Mouse (Mus musculus): ENCODE data around the gene Lca5. TPM values are rescaled to one million over a fixed set of nuclear protein-coding genes. Genes with fewer than 3 reads are reported as not detected.

Gene Lca5
- polyA plus RNA-seq, 1 experiment from 2014 or later = 13.9 TPM

GRCm38 (mm10) chr9:83434489-83434888 is 6.4 kb downstream of the Lca5 start:
- WGBS = 68% methylated on average over 4 of the region's 4 CpGs
- no peak overlapping the region for H3K4me3 ChIP-seq
- no peaks in the 10 kb centered on the region for H3K36me3 ChIP-seq
- H3K27me3 ChIP-seq = no peaks in the 10 kb centered on the region
- ATAC-seq (ENCODE audit: low FRiP score, low read depth) = peak; percentile 24; the same call in 1 of the 2 replicates
- peak overlapping the region; percentile 18; the same call in 1 of the 2 replicates for H3K27ac ChIP-seq (replicated peaks)
- H3K9ac ChIP-seq = no peak overlapping the region
- H3K4me2 ChIP-seq = no peak overlapping the region
- peaks cover 12% of the 10 kb centered on the region; the same call in 1 of the 2 replicates for H3K4me1 ChIP-seq (replicated peaks)
- H3K9me3 ChIP-seq = no peaks in the 10 kb centered on the region

- no peaks in the 10 kb centered on the region for H3K9me3 ChIP-seq
- ATAC-seq (ENCODE audit: low FRiP score, low read depth) = no peak
- no peak overlapping the region for H3K4me2 ChIP-seq
- 0 out of 2 replicates have a peak, but pooled peaks cover 12% of the 10 kb centered on the region for H3K4me1 ChIP-seq (replicated peaks)
- no peak overlapping the region for H3K27ac ChIP-seq (replicated peaks)
- H3K4me3 ChIP-seq = no peak overlapping the region
- H3K27me3 ChIP-seq = no peaks in the 10 kb centered on the region
- 60% methylated on average over 7 of the region's 7 CpGs for WGBS
- no peak overlapping the region for H3K9ac ChIP-seq
- H3K36me3 ChIP-seq = no peaks in the 10 kb centered on the region
Observed at GRCm38 (mm10) chr9:83433661-83434060, 7.3 kb downstream of the Lca5 start.

GRCm38 (mm10) chr9:83427926-83428325 is 13.0 kb downstream of the Lca5 start:
- no peak overlapping the region for H3K9ac ChIP-seq
- H3K27me3 ChIP-seq = no peaks in the 10 kb centered on the region
- no peaks in the 10 kb centered on the region for H3K4me1 ChIP-seq (replicated peaks)
- WGBS = 85% methylated on average over 4 of the region's 4 CpGs
- no peak for ATAC-seq (ENCODE audit: low FRiP score, low read depth)
- no peak overlapping the region for H3K4me2 ChIP-seq
- H3K4me3 ChIP-seq = no peak overlapping the region
- no peak overlapping the region for H3K27ac ChIP-seq (replicated peaks)
- no peaks in the 10 kb centered on the region for H3K9me3 ChIP-seq
- H3K36me3 ChIP-seq = peaks cover 16% of the 10 kb centered on the region

DNA sequence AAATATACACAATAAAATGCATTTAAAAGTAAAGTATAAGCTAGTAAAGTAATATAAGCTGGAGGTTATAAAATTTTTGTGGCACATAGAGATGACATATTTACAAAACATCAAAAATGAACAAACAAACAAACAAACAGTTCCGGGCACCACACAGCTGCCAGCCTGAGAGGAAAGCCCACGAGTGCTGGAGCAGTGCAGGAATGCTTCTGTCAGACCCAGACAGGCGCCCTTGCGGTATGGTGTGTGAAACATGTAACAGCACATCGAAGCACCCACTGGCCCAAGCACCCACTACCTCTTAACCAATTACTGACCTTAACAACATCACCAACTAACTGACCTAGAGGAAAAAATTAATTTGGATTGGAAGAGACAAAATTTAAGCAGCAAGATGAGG is 22.0 kb downstream of the Lca5 start:
- no peak overlapping the region for H3K4me2 ChIP-seq
- H3K36me3 ChIP-seq = peaks cover 28% of the 10 kb centered on the region
- H3K27ac ChIP-seq (replicated peaks) = no peak overlapping the region
- H3K4me3 ChIP-seq = no peak overlapping the region
- ATAC-seq (ENCODE audit: low FRiP score, low read depth) = no peak
- no peaks in the 10 kb centered on the region for H3K4me1 ChIP-seq (replicated peaks)
- WGBS = 90% methylated on average over 5 of the region's 5 CpGs
- no peak overlapping the region for H3K9ac ChIP-seq
- no peaks in the 10 kb centered on the region; the same call in 1 of the 2 replicates for H3K9me3 ChIP-seq
- H3K27me3 ChIP-seq = no peaks in the 10 kb centered on the region

GRCm38 (mm10) chr9:83413046-83413445 is 27.9 kb downstream of the Lca5 start:
- 82% methylated on average over 10 of the region's 10 CpGs for WGBS
- H3K9me3 ChIP-seq = no peaks in the 10 kb centered on the region; the same call in 1 of the 2 replicates

DNA sequence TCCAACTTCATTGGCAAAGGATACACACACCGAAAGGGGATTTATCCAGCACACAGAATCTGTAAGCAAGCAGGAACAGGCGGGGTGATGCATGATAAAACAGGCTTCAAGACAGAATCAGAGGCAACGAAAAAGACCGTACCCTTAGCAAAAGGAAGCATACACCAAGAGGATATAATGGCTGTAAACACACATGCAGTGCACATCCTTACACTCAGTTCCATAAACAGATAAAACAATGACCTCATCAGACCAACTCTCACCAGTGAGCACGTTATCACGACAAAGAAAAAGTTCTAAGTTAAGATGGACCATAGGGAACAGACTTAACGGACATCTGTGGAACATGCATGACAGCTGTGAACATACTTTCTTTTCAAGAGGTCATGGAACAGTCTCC is 35.8 kb downstream of the Lca5 start:
- no peaks in the 10 kb centered on the region for H3K27me3 ChIP-seq
- H3K4me2 ChIP-seq = no peak overlapping the region
- no peaks in the 10 kb centered on the region for H3K4me1 ChIP-seq (replicated peaks)
- H3K9ac ChIP-seq = no peak overlapping the region
- 79% methylated on average over 7 of the region's 7 CpGs for WGBS
- H3K4me3 ChIP-seq = no peak overlapping the region
- no peak overlapping the region for H3K27ac ChIP-seq (replicated peaks)
- ATAC-seq (ENCODE audit: low FRiP score, low read depth) = no peak
- H3K9me3 ChIP-seq = no peaks in the 10 kb centered on the region
- 0 out of 2 replicates have a peak, but pooled peaks cover 6% of the 10 kb centered on the region for H3K36me3 ChIP-seq

More at GRCm38 (mm10) chr9:83413046-83413445, 27.9 kb downstream of the Lca5 start:
- H3K4me3 ChIP-seq = no peak overlapping the region
- H3K9ac ChIP-seq = no peak overlapping the region
- peaks cover 20% of the 10 kb centered on the region for H3K36me3 ChIP-seq
- H3K4me2 ChIP-seq = no peak overlapping the region
- no peak overlapping the region for H3K27ac ChIP-seq (replicated peaks)
- ATAC-seq (ENCODE audit: low FRiP score, low read depth) = no peak
- H3K27me3 ChIP-seq = no peaks in the 10 kb centered on the region
- no peaks in the 10 kb centered on the region for H3K4me1 ChIP-seq (replicated peaks)

- Histone ChIP-seq H3K4me1 (replicated peaks) (no peaks in the 10 kb centered on the region), H3K27ac (replicated peaks) (no peak overlapping the region), H3K27me3 (no peaks in the 10 kb centered on the region), H3K9me3 (no peaks in the 10 kb centered on the region), H3K4me3 (no peak overlapping the region), H3K36me3 (0 out of 2 replicates have a peak, but pooled peaks cover 10% of the 10 kb centered on the region), H3K4me2 (no peak overlapping the region), H3K9ac (no peak overlapping the region)
- ATAC-seq (ENCODE audit: low FRiP score, low read depth) = no peak
- WGBS = 50% methylated on average over 3 of the region's 3 CpGs
Observed at GRCm38 (mm10) chr9:83400783-83401182, 40.1 kb downstream of the Lca5 start.

DNA sequence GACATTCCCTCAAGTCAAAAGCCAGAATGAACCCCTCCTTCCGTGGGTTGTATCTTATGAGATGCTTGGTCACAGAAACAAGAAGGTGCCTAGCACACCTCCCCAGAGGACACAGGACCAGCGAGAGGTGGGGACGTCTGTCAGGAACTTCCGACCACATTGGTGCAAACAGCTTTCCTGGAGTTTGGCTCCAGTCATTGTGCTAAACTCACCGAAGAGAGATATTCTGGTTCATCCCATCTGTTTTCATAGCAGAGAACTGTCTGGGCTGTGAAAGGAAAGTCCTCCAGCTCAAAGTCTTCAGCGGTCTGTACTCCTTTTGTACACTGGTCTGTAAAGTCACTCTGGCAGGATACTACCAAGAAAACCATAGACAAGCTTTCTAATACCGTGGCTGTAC is 41.5 kb downstream of the Lca5 start:
- no peaks in the 10 kb centered on the region for H3K9me3 ChIP-seq
- H3K4me3 ChIP-seq = no peak overlapping the region
- H3K27me3 ChIP-seq = no peaks in the 10 kb centered on the region
- no peak for ATAC-seq (ENCODE audit: low FRiP score, low read depth)
- H3K36me3 ChIP-seq = 0 out of 2 replicates have a peak, but pooled peaks cover 10% of the 10 kb centered on the region
- no peak overlapping the region for H3K27ac ChIP-seq (replicated peaks)
- no peak overlapping the region for H3K9ac ChIP-seq
- 91% methylated on average over 7 of the region's 7 CpGs for WGBS
- no peak overlapping the region for H3K4me2 ChIP-seq
- no peaks in the 10 kb centered on the region for H3K4me1 ChIP-seq (replicated peaks)

- Histone ChIP-seq H3K9ac (no peak overlapping the region), H3K4me1 (replicated peaks) (no peaks in the 10 kb centered on the region), H3K27me3 (no peaks in the 10 kb centered on the region), H3K27ac (replicated peaks) (no peak overlapping the region), H3K4me3 (no peak overlapping the region), H3K9me3 (no peaks in the 10 kb centered on the region), H3K4me2 (no peak overlapping the region), H3K36me3 (0 out of 2 replicates have a peak, but pooled peaks cover 10% of the 10 kb centered on the region)
- ATAC-seq (ENCODE audit: low FRiP score, low read depth) = no peak
- WGBS = 87% methylated on average over 4 of the region's 6 CpGs
Observed at GRCm38 (mm10) chr9:83398260-83398659, 42.7 kb downstream of the Lca5 start.

DNA sequence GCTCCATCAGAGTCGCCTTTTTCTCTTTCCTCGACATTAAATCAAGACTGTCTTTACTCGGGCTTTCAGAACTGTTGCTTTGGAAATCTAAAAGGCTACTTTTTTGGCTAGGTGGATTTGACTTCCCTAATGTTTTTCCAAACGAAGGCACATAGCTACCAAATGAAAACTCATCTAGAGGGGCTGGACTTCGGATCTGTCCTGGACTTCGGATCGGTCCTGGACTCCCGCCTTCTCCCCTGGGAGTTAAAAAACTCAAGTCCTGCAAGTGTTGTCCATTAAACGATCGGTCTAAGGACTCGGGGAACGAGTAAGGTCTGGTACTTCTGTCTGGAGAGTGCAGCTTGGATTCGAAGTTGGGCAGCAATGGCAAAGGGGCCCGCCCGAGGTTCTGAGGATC is 45.5 kb downstream of the Lca5 start:
- no peaks in the 10 kb centered on the region for H3K4me1 ChIP-seq (replicated peaks)
- WGBS = 95% methylated on average over 15 of the region's 15 CpGs
- ATAC-seq (ENCODE audit: low FRiP score, low read depth) = no peak
- H3K9me3 ChIP-seq = no peaks in the 10 kb centered on the region
- no peaks in the 10 kb centered on the region for H3K27me3 ChIP-seq
- no peak overlapping the region for H3K4me3 ChIP-seq
- H3K9ac ChIP-seq = no peak overlapping the region
- no peak overlapping the region for H3K4me2 ChIP-seq
- no peak overlapping the region for H3K27ac ChIP-seq (replicated peaks)
- H3K36me3 ChIP-seq = peaks cover 4% of the 10 kb centered on the region; the same call in 1 of the 2 replicates

- WGBS = 89% methylated on average over 11 of the region's 11 CpGs
- peaks cover 11% of the 10 kb centered on the region; the same call in 1 of the 2 replicates for H3K4me1 ChIP-seq (replicated peaks)
- H3K9ac ChIP-seq = no peak overlapping the region
- no peak overlapping the region for H3K27ac ChIP-seq (replicated peaks)
- H3K27me3 ChIP-seq = no peaks in the 10 kb centered on the region
- no peaks in the 10 kb centered on the region for H3K9me3 ChIP-seq
- no peak overlapping the region for H3K4me3 ChIP-seq
- H3K36me3 ChIP-seq = no peaks in the 10 kb centered on the region; the same call in 1 of the 2 replicates
- H3K4me2 ChIP-seq = no peak overlapping the region
- ATAC-seq (ENCODE audit: low FRiP score, low read depth) = no peak
Observed at GRCm38 (mm10) chr9:83391996-83392395, 48.9 kb downstream of the Lca5 start.

DNA sequence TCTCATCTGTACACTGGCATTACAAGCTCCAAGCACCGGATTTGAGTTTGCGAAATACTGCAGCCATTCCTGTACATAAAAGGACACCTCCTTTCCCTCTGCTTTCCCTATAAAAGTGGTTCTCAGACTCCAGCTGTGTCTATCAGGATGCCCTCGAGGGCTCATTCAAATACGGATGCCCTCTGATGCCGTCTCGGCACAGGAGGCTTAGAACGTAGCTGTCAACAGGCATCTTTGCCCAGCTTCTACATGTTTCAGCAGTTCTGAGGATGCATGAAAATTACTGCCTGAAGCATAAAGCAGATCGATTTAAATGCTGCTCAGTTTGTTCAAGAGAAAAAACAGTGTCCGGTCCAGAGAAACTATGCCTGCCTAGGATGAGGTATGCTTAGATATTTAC is 51.4 kb downstream of the Lca5 start:
- Histone ChIP-seq H3K9me3 (no peaks in the 10 kb centered on the region), H3K9ac (no peak overlapping the region), H3K36me3 (no peaks in the 10 kb centered on the region; the same call in 1 of the 2 replicates), H3K4me1 (replicated peaks) (peaks cover 14% of the 10 kb centered on the region; the same call in 1 of the 2 replicates), H3K4me2 (no peak overlapping the region), H3K27ac (replicated peaks) (no peak overlapping the region), H3K27me3 (no peaks in the 10 kb centered on the region), H3K4me3 (no peak overlapping the region)
- ATAC-seq (ENCODE audit: low FRiP score, low read depth) = no peak
- 64% methylated on average over 9 of the region's 9 CpGs for WGBS
